Mouse (Mus musculus): Measurements from ENCODE around the gene Gpatch2l. TPM values are rescaled to one million over a fixed set of nuclear protein-coding genes. Genes with fewer than 3 reads are reported as not detected.
A peak's percentile ranks its signal among the peaks of the same experiment; 100 is the strongest.

Gpatch2l gene
- polyA plus RNA-seq, 1 experiment from 2014 or later = 18.2 TPM

- H3K36me3 ChIP-seq = peaks cover 2% of the 10 kb centered on the region
- no peaks in the 10 kb centered on the region for H3K9me3 ChIP-seq (replicated peaks)
- WGBS = 85% methylated on average over 2 of the region's 2 CpGs
- DNase-seq (ENCODE audit: low spot score) = no peak
- H3K4me1 ChIP-seq = peaks cover 13% of the 10 kb centered on the region
- no peak overlapping the region for H3K27ac ChIP-seq (replicated peaks)
- H3K4me3 ChIP-seq = no peak overlapping the region
- H3K27me3 ChIP-seq (ENCODE audit: low read depth, poor library complexity, severe bottlenecking) = no peaks in the 10 kb centered on the region
Observed at GRCm38 (mm10) chr12:86238736-86239135, 2.9 kb upstream of the Gpatch2l start.

GRCm38 (mm10) chr12:86242563-86242962 lies 905 bp downstream of the Gpatch2l start:
- WGBS = 31% methylated on average over 7 of the region's 7 CpGs
- H3K27ac ChIP-seq (replicated peaks) = no peak overlapping the region

DNA sequence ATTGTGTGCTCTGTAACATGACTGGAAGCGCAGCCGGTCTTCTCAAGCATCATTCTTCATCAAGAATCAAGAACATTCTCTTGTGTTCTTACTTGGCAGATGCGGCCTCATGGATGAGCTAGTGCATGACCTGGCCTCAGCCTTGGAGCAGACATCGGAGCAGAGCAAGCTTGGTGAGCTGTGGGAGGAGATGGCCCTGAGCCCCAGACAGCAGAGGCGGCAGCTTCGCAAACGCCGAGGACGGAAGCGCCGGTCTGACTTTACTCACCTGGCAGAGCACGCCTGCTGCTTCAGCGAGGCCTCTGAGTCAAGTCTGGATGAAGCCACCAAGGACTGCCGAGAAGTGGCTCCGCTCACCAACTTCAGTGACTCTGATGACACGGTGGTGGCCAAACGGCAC lies 2.3 kb downstream of the Gpatch2l start:
- peaks cover 28% of the 10 kb centered on the region for H3K4me1 ChIP-seq
- H3K9me3 ChIP-seq (replicated peaks) = no peaks in the 10 kb centered on the region
- peaks cover 31% of the 10 kb centered on the region for H3K36me3 ChIP-seq
- DNase-seq (ENCODE audit: low spot score) = no peak
- H3K4me3 ChIP-seq = no peak overlapping the region
- WGBS = 96% methylated on average over 17 of the region's 17 CpGs
- H3K27ac ChIP-seq (replicated peaks) = no peak overlapping the region
- H3K27me3 ChIP-seq (ENCODE audit: low read depth, poor library complexity, severe bottlenecking) = no peaks in the 10 kb centered on the region

More at GRCm38 (mm10) chr12:86242563-86242962, 905 bp downstream of the Gpatch2l start:
- peaks cover 28% of the 10 kb centered on the region for H3K4me1 ChIP-seq
- H3K9me3 ChIP-seq (replicated peaks) = no peaks in the 10 kb centered on the region
- DNase-seq (ENCODE audit: low spot score) = no peak
- peak overlapping the region; percentile 85 for H3K4me3 ChIP-seq
- H3K27me3 ChIP-seq (ENCODE audit: low read depth, poor library complexity, severe bottlenecking) = no peaks in the 10 kb centered on the region
- H3K36me3 ChIP-seq = peaks cover 29% of the 10 kb centered on the region

- H3K4me1 ChIP-seq = peaks cover 3% of the 10 kb centered on the region; the same call in 1 of the 2 replicates
- no peak for DNase-seq (ENCODE audit: low spot score)
- no peaks in the 10 kb centered on the region for H3K27me3 ChIP-seq (ENCODE audit: low read depth, poor library complexity, severe bottlenecking)
- WGBS = 93% methylated on average over 4 of the region's 4 CpGs
- peaks cover 34% of the 10 kb centered on the region for H3K36me3 ChIP-seq
- H3K4me3 ChIP-seq = no peak overlapping the region
- no peak overlapping the region for H3K27ac ChIP-seq (replicated peaks)
- no peaks in the 10 kb centered on the region for H3K9me3 ChIP-seq (replicated peaks)
Observed at GRCm38 (mm10) chr12:86250183-86250582, 8.5 kb downstream of the Gpatch2l start.

GRCm38 (mm10) chr12:86254910-86255309 lies 13.3 kb downstream of the Gpatch2l start:
- Histone ChIP-seq H3K27me3 (ENCODE audit: low read depth, poor library complexity, severe bottlenecking) (no peaks in the 10 kb centered on the region), H3K36me3 (peaks cover 40% of the 10 kb centered on the region), H3K4me1 (no peaks in the 10 kb centered on the region), H3K4me3 (no peak overlapping the region), H3K9me3 (replicated peaks) (no peaks in the 10 kb centered on the region), H3K27ac (replicated peaks) (no peak overlapping the region)
- no peak for DNase-seq (ENCODE audit: low spot score)
- WGBS = 89% methylated on average over 7 of the region's 7 CpGs

DNA sequence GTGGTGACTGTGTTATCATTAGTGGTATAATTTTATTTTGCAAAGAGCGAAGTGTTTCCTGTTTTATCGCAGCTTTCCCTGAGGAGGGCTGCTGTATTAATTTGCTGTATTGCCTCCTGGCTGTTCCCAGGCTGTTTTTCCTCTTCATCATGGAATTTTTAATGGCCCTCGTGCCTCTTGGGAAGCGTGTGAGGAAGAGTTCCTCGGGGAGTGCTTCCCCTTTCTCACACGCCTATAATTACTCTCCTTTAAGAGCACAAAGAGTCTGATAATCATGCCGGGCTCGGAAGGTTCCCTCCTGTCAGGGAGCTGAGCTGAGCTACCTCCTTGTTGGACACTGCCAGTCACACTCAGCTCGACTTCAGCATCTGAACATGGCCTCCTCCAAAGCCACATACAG lies 30.0 kb downstream of the Gpatch2l start:
- Histone ChIP-seq H3K27me3 (ENCODE audit: low read depth, poor library complexity, severe bottlenecking) (no peaks in the 10 kb centered on the region), H3K4me1 (peaks cover 17% of the 10 kb centered on the region), H3K9me3 (replicated peaks) (no peaks in the 10 kb centered on the region), H3K4me3 (no peak overlapping the region), H3K36me3 (peaks cover 80% of the 10 kb centered on the region), H3K27ac (replicated peaks) (no peak overlapping the region)
- no peak for DNase-seq (ENCODE audit: low spot score)
- 95% methylated on average over 9 of the region's 9 CpGs for WGBS

- 90% methylated on average over 2 of the region's 2 CpGs for WGBS
- H3K4me1 ChIP-seq = peaks cover 25% of the 10 kb centered on the region
- no peaks in the 10 kb centered on the region for H3K9me3 ChIP-seq (replicated peaks)
- H3K27me3 ChIP-seq (ENCODE audit: low read depth, poor library complexity, severe bottlenecking) = no peaks in the 10 kb centered on the region
- H3K27ac ChIP-seq (replicated peaks) = no peak overlapping the region
- no peak overlapping the region for H3K4me3 ChIP-seq
- no peak for DNase-seq (ENCODE audit: low spot score)
- peaks cover 71% of the 10 kb centered on the region for H3K36me3 ChIP-seq
Observed at GRCm38 (mm10) chr12:86274246-86274645, 32.6 kb downstream of the Gpatch2l start.

- Histone ChIP-seq H3K36me3 (peaks cover 56% of the 10 kb centered on the region), H3K27ac (replicated peaks) (no peak overlapping the region), H3K4me1 (peaks cover 34% of the 10 kb centered on the region), H3K27me3 (ENCODE audit: low read depth, poor library complexity, severe bottlenecking) (no peaks in the 10 kb centered on the region), H3K9me3 (replicated peaks) (no peaks in the 10 kb centered on the region), H3K4me3 (no peak overlapping the region)
- WGBS = 91% methylated on average over 3 of the region's 3 CpGs
- no peak for DNase-seq (ENCODE audit: low spot score)
Observed at GRCm38 (mm10) chr12:86275731-86276130, 34.1 kb downstream of the Gpatch2l start.

DNA sequence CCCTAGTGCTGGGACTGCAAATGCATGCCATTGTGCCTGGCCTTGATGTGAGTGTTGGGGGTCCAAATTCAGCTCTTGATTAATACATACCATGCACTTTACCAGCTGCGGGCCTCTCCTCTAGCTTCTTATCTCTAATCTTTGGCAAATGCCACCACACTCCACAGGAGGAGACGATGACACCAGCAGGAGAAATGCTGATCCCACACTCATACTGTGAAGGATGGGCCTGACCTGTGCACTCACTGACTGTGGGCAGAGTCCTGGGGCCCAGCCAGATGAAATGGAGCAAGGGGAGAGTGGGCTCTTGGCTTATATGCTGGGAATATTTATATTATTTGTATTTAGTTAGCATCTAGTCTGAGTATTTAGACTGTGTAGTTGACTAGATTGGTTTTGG lies 34.8 kb downstream of the Gpatch2l start:
- no peaks in the 10 kb centered on the region for H3K9me3 ChIP-seq (replicated peaks)
- H3K27ac ChIP-seq (replicated peaks) = peak overlapping the region; percentile 52; the same call in 1 of the 2 replicates
- DNase-seq (ENCODE audit: low spot score) = no peak
- peaks cover 50% of the 10 kb centered on the region for H3K36me3 ChIP-seq
- peaks cover 4% of the 10 kb centered on the region; the same call in 1 of the 2 replicates for H3K27me3 ChIP-seq (ENCODE audit: low read depth, poor library complexity, severe bottlenecking)
- no peak overlapping the region for H3K4me3 ChIP-seq
- 66% methylated on average over 2 of the region's 2 CpGs for WGBS
- peaks cover 35% of the 10 kb centered on the region for H3K4me1 ChIP-seq

GRCm38 (mm10) chr12:86276895-86277294 lies 35.2 kb downstream of the Gpatch2l start:
- peaks cover 4% of the 10 kb centered on the region; the same call in 1 of the 2 replicates for H3K27me3 ChIP-seq (ENCODE audit: low read depth, poor library complexity, severe bottlenecking)
- WGBS = 46% methylated on average over 5 of the region's 5 CpGs
- peaks cover 45% of the 10 kb centered on the region for H3K36me3 ChIP-seq
- no peak overlapping the region for H3K4me3 ChIP-seq
- H3K27ac ChIP-seq (replicated peaks) = peak overlapping the region; percentile 52
- no peak for DNase-seq (ENCODE audit: low spot score)
- peaks cover 35% of the 10 kb centered on the region for H3K4me1 ChIP-seq
- H3K9me3 ChIP-seq (replicated peaks) = no peaks in the 10 kb centered on the region

- peaks cover 51% of the 10 kb centered on the region for H3K4me1 ChIP-seq
- H3K9me3 ChIP-seq (replicated peaks) = no peaks in the 10 kb centered on the region
- peaks cover 10% of the 10 kb centered on the region; the same call in 1 of the 2 replicates for H3K27me3 ChIP-seq (ENCODE audit: low read depth, poor library complexity, severe bottlenecking)
- H3K27ac ChIP-seq (replicated peaks) = no peak overlapping the region
- H3K36me3 ChIP-seq = peaks cover 35% of the 10 kb centered on the region
- H3K4me3 ChIP-seq = no peak overlapping the region
- 62% methylated on average over 10 of the region's 10 CpGs for WGBS
- peak; percentile 28 for DNase-seq (ENCODE audit: low spot score)
Observed at GRCm38 (mm10) chr12:86280000-86280399, 38.3 kb downstream of the Gpatch2l start.

- WGBS = 91% methylated on average over 2 of the region's 2 CpGs
Observed at GRCm38 (mm10) chr12:86285704-86286103, 44.0 kb downstream of the Gpatch2l start.

GRCm38 (mm10) chr12:86297450-86297849 lies 55.8 kb downstream of the Gpatch2l start:
- Histone ChIP-seq H3K36me3 (no peaks in the 10 kb centered on the region), H3K27me3 (ENCODE audit: low read depth, poor library complexity, severe bottlenecking) (no peaks in the 10 kb centered on the region), H3K9me3 (replicated peaks) (no peaks in the 10 kb centered on the region), H3K4me3 (no peak overlapping the region), H3K27ac (replicated peaks) (no peak overlapping the region), H3K4me1 (no peaks in the 10 kb centered on the region)
- 77% methylated on average over 10 of the region's 10 CpGs for WGBS
- no peak for DNase-seq (ENCODE audit: low spot score)

More at GRCm38 (mm10) chr12:86285704-86286103, 44.0 kb downstream of the Gpatch2l start:
- Histone ChIP-seq H3K4me1 (peaks cover 23% of the 10 kb centered on the region), H3K36me3 (peaks cover 67% of the 10 kb centered on the region), H3K27me3 (ENCODE audit: low read depth, poor library complexity, severe bottlenecking) (peaks cover 10% of the 10 kb centered on the region; the same call in 1 of the 2 replicates), H3K9me3 (replicated peaks) (no peaks in the 10 kb centered on the region), H3K27ac (replicated peaks) (no peak overlapping the region), H3K4me3 (no peak overlapping the region)
- DNase-seq (ENCODE audit: low spot score) = no peak

- WGBS = 94% methylated on average over 10 of the region's 10 CpGs
- H3K9me3 ChIP-seq (replicated peaks) = no peaks in the 10 kb centered on the region
- H3K27me3 ChIP-seq (ENCODE audit: low read depth, poor library complexity, severe bottlenecking) = no peaks in the 10 kb centered on the region
- H3K36me3 ChIP-seq = no peaks in the 10 kb centered on the region
- peaks cover 8% of the 10 kb centered on the region for H3K4me1 ChIP-seq
- H3K27ac ChIP-seq (replicated peaks) = no peak overlapping the region
- H3K4me3 ChIP-seq = no peak overlapping the region
- DNase-seq (ENCODE audit: low spot score) = no peak
Observed at GRCm38 (mm10) chr12:86302973-86303372, 61.3 kb downstream of the Gpatch2l start.
